Mouse (Mus musculus) G1E (cell line): ENCODE results near the gene Gpn3. TPM values are rescaled to one million over a fixed set of nuclear protein-coding genes. Genes with fewer than 3 reads are reported as not detected.
"Not testable (repeated sequence)": the region's sequence is repeated elsewhere in the genome, so short reads cannot be mapped to it uniquely, and the experiment has no call there.

Experiments used
- ATAC-seq: 2 replicates; pipeline ENCODE4 v1.8.0; 2016; ENCODE audit warnings: mild to moderate bottlenecking; ENCODE audit not compliant: insufficient number of reproducible peaks, poor library complexity, low FRiP score, severe bottlenecking; ENCODE audit errors: extremely low read depth
- DNase-seq: peaks from one replicate; pipeline ENCODE4 v3.0.0; 2012; ENCODE audit warnings: low spot score
- H3K27me3 ChIP-seq: 2 replicates; pipeline ENCODE4 v1.6.1; 2012; ENCODE audit warnings: mild to moderate bottlenecking, low read length, inconsistent platforms; ENCODE audit not compliant: insufficient read depth
- H3K36me3 ChIP-seq: replicated peaks from 2 replicates; pipeline ENCODE3; 2012; ENCODE audit warnings: mild to moderate bottlenecking, inconsistent platforms
- H3K4me1 ChIP-seq: 2 replicates; pipeline ENCODE4 v1.6.1; 2012; ENCODE audit warnings: low read depth, low read length, inconsistent platforms, mixed read lengths; ENCODE audit not compliant: insufficient read depth
- H3K4me3 ChIP-seq: 2 replicates; pipeline ENCODE4 v1.5.1; 2012; ENCODE audit warnings: low read depth, mild to moderate bottlenecking, inconsistent platforms, low read length, moderate library complexity, mixed read lengths
- H3K9me3 ChIP-seq: replicated peaks from 2 replicates; pipeline ENCODE4 v1.6.1; 2012; ENCODE audit warnings: inconsistent platforms
- CTCF ChIP-seq: IDR thresholded peaks from 2 replicates; pipeline ENCODE4 v1.5.1; 2012; ENCODE audit warnings: low read depth, low read length, inconsistent platforms, mixed read lengths
- GATA1 ChIP-seq: IDR thresholded peaks from 2 replicates; pipeline ENCODE4 v1.6.1; 2012; ENCODE audit warnings: borderline replicate concordance, low read length, inconsistent platforms, mixed read lengths
- GATA2 ChIP-seq: IDR thresholded peaks from 2 replicates; pipeline ENCODE4 v1.6.1; 2012; ENCODE audit warnings: low read depth, low read length, inconsistent platforms, borderline replicate concordance
- POLR2AphosphoS5 ChIP-seq: IDR thresholded peaks from 2 replicates; pipeline ENCODE4 v1.6.1; 2012; ENCODE audit warnings: low read depth, low read length, inconsistent platforms; ENCODE audit not compliant: insufficient replicate concordance
- TAL1 ChIP-seq: conservative IDR thresholded peaks from 2 replicates; pipeline ENCODE4 v1.6.1; 2012; ENCODE audit warnings: low read depth, low read length, inconsistent platforms, mixed read lengths
- polyA plus RNA-seq: library from polyadenylated mRNA; stranded (reverse); fragments of >175 nt; gene quantifications from 2 replicates; pipeline ENCODE4 v1.2.3, GENCODE M21; 2012
- total RNA-seq, 2 experiments: library from RNA; stranded (forward) in 1 of 2; stranded (reverse) in 1 of 2; fragments of 200-1000 nt in 1 of 2; fragments of >200 nt in 1 of 2; fragmentation: Nextera tagmentation in 1 of 2; gene quantifications; 2 replicates each; pipeline ENCODE4 v1.2.3; 2014 to 2017

Gpn3 gene
- total and polyA plus RNA-seq, 3 experiments: 48.8 to 59.0 (median 52.6) TPM

DNA sequence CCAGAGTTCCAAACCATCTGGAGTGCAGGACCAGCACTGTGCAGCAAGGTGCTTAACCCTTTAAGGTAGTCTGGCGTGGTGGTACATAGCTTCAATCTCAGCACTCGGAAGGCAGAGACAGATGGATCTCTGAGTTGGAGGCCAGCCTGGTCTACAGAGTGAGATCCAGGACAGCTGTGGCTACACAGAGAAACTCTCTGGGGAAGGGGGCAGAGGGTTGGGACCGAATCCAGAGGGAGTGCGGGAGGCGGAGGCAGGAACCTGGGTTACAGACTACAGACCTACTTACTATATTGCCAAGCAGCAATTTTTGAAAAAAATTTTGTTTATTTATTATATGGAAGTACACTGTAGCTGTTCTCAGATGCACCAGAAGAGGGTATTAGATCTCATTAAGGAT lies 42.7 kb downstream of the Gpn3 start:
- Histone ChIP-seq H3K4me1 (peaks cover 12% of the 10 kb centered on the region), H3K27me3 (no peaks in the 10 kb centered on the region), H3K4me3 (no peak overlapping the region), H3K9me3 (peaks cover 3% of the 10 kb centered on the region), H3K36me3 (peaks cover 13% of the 10 kb centered on the region)
- TF ChIP-seq GATA1 (no peak), POLR2AphosphoS5 (no peak), CTCF (no peak), GATA2 (no peak), TAL1 (no peak)
- ATAC-seq: no peak
- DNase-seq: no peak

DNA sequence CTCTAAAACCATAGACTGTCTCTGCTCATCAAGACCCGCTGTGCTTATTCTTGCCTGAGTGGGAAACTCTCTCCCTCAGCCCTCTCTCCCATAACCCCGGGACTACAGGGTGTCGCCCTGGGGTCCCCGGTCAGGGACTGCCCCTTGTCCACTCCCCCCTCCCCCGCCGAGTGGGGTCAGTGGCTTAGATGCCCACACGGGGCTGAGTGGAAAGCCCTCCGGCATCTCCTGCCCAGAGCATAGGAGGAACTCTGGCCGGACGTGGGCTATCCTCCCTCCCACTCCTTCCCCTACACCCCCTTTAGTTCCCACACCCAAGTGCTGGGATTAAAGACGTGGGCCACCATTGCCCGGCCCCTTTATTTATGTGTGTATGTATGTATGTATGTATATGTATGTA lies 43.8 kb downstream of the Gpn3 start:
- Histone ChIP-seq H3K4me3 (no peak overlapping the region), H3K27me3 (no peaks in the 10 kb centered on the region), H3K4me1 (peaks cover 12% of the 10 kb centered on the region), H3K36me3 (peaks cover 3% of the 10 kb centered on the region), H3K9me3 (peaks cover 3% of the 10 kb centered on the region)
- ATAC-seq: no peak
- no peak for DNase-seq
- TF ChIP-seq GATA1 (no peak), POLR2AphosphoS5 (no peak), TAL1 (no peak), CTCF (no peak), GATA2 (no peak)

DNA sequence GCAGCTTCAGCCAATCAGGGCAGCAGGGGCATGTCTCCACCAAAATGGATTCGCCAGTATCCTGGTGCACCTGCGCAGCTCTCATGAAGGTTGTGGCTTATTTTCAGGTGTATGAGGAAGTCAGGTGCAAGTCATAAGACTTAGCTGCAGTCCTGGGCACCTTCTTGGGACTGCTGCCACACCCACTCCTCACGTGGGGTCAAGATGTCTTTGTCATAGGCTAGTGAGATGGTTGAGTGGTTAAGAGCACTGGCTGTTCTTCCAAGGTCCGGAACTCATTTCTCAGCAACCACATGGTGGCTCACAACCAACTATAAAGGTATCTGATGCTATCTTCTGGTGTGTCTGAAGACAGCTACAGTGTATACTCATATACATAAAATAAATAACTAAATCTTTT lies 49.0 kb downstream of the Gpn3 start:
- ATAC-seq, H3K4me3 ChIP-seq, H3K27me3 ChIP-seq, H3K9me3 ChIP-seq, DNase-seq: not testable (repeated sequence)
- Histone ChIP-seq H3K4me1 (peaks cover 36% of the 10 kb centered on the region), H3K36me3 (peaks cover 13% of the 10 kb centered on the region)

DNA sequence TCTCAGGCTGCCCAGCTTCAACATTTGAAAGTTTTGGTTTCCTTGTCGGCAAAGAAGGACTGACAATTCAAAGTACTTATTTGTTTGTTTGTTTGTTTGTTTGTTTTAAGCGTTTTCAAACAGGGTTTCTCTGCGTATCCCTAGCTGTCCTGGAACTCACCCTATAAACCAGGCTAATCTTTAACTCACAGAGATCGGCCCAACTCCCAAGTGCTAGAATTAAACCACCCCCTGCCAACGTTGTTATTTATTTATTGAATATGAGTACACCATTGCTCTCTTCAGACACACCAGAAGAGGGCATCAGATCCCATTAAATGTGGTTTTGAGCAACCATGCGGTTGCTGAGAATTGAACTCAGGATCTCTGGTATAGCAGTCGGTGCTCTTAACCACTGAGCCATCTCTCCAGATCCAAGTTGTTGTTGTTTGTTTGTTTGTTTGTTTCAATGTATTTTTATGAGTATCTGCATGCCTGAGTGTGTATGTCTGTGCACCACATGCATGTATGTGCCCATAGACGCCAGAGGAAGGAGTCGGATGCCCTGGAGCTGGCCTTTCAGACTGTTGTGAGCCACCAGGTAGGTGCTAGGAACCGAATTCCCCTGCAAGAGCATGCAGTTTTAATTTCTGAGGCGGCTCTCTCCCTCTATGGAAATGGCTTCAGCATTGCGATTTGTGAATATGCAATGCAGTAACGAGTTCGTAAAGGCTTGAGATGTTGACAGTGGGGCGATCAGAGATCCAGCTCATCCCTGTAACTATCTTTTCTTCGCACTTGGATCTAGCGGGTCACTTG lies 49.8 kb downstream of the Gpn3 start, which contains the start of gene Anapc7:
TSS of gene Anapc7 (plus strand) at position 423 of the 798 bp plus-strand sequence.
- peaks cover 36% of the 10 kb centered on the region for H3K4me1 ChIP-seq
- peak within 1 kb of the TSS; percentile 95 for H3K4me3 ChIP-seq
- DNase-seq: no peak
- ATAC-seq: no peak
- TF ChIP-seq POLR2AphosphoS5 (no peak), TAL1 (no peak), GATA2 (no peak), GATA1 (no peak), CTCF (no peak)
- no peaks in the 10 kb centered on the region for H3K27me3 ChIP-seq
- H3K9me3 ChIP-seq: no peaks in the 10 kb centered on the region
- H3K36me3 ChIP-seq: peaks cover 20% of the 10 kb centered on the region

DNA sequence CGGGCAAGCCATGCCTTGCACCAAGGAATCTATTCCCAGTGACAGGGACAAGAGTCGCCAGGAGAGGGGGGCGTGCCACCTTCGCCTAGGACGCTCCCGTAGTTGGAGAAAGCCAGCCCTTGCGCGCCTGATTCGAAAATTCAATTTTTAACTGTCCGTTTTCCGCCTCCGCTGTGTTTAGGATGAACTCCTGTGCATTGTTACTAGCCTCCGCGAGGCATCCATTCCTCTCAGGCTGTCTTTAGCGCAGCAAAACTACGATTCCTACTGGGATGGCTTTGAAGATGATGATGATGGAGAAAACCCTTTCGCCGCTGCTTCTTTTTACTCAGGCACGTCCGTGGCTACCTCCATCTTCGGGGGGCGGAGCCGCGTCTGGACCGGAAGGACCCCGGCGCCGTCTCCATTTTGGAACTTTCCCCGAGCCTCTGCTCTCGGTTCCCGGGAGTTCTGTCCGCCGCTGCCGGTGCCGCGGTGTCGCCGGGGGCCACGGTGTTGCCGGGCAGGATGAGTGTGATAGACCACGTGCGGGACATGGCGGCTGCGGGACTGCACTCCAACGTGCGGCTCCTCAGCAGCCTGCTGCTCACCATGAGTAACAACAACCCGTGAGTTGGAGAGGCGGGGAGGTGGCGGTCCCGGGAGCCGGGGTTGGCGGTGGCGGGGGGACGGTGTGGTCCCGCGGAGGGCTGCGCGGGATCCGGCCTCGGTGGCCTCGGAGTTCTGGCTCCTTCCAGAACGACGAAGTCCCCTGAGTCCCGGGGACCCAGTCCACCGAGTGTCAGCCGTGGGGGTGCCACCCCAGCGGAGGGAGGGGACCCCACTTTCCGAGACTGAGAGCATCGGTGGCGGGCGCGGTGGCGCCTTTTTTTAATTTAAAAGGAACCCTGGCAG lies 50.6 kb downstream of the Gpn3 start:
- TF ChIP-seq GATA1 (no peak), CTCF (no peak), GATA2 (no peak), POLR2AphosphoS5 (no peak), TAL1 (no peak)
- ATAC-seq (peak; percentile 40), DNase-seq (peak; percentile 81)
- Histone ChIP-seq H3K9me3 (no peaks in the 10 kb centered on the region), H3K4me3 (peak overlapping the region; percentile 95), H3K27me3 (no peaks in the 10 kb centered on the region), H3K36me3 (peaks cover 27% of the 10 kb centered on the region), H3K4me1 (peaks cover 36% of the 10 kb centered on the region)

DNA sequence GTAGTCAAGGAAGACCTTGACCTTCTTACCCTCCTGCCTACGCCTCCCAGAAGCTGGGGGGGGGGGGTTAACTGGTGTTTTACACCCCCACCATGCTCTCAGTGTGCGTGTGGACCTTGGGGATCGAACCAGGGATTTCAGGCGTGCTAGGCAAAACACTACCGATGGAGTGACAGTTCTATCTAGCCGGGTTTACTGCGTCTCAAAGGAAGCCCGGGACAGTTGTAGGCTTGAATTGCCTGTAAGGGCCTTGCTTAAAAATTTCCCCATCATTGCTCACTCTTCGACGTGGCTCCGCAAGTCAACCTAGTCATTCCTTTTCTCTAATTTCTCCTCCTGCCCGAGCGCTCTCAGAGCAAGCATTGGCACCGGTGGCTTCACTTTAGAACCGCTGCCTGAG lies 51.4 kb downstream of the Gpn3 start:
- TF ChIP-seq GATA2 (no peak), POLR2AphosphoS5 (no peak), TAL1 (no peak), CTCF (no peak), GATA1 (no peak)
- peaks cover 36% of the 10 kb centered on the region for H3K4me1 ChIP-seq
- no peak for ATAC-seq

More for the DNA sequence above, 51.4 kb downstream of the Gpn3 start:
- H3K4me3 ChIP-seq: peak overlapping the region; percentile 95
- no peaks in the 10 kb centered on the region for H3K9me3 ChIP-seq
- H3K36me3 ChIP-seq: peaks cover 34% of the 10 kb centered on the region
- no peak for DNase-seq
- H3K27me3 ChIP-seq: no peaks in the 10 kb centered on the region
